In the genomic region with DNA sequence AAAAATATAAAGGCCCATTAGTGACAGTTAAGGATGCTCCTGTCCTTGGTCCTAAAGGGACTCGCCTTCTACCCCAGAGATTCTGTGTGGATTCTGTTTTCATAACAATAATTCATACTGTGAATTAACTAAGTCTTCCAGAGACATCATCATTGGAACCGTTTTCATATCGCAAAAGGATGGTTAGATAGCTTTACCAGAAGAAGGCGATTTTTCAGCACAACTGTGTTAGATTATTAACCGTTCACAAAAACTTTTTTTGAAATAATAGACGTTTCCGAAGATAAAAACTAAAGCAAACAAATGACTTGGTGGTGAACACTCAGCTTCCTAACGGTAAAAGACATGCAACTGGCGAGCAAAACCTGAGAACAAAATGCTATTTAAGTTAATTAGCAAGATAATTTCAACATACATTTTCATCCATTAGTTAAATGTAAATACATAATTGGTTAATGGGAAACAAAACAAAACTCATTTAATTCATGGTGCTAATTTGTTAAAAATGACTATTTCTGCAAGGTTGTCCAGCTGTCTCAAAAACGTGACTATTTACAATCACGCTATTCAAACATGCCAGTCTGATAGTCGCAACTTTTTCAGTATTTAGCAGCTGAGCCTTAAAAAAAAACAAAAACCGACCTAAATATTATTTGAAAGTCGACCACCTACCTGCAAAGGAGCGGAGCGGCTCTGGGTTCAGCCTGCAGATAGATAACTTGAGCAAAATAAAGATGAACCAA, we compare ENCODE assay signal across 1 mouse cellular context.
TF ChIP-seq lines count a peak whose summit lies in the region.

No protein-coding gene starts in this region.

TF ChIP-seq in MEL, 35 proteins besides CTCF, POLR2A, EP300 and RAD21 (continued from another document):
- no peak for TF ChIP-seq POLR2AphosphoS2 (IDR thresholded peaks at IDR 0.05; ENCODE audit: low read length)
- TF ChIP-seq GATA1 (IDR thresholded peaks at IDR 0.05; ENCODE audit: low read depth, low read length): peak; percentile 38
- TF ChIP-seq CHD1 (IDR thresholded peaks at IDR 0.05; ENCODE audit: low read depth, low read length): peak; percentile 78
- no peak for TF ChIP-seq MAFK (IDR thresholded peaks at IDR 0.05; ENCODE audit: borderline replicate concordance, low read depth, low read length)
- TF ChIP-seq CHD2 (IDR thresholded peaks at IDR 0.05; ENCODE audit: low read length): no peak
- no peak for TF ChIP-seq ELF1 (IDR thresholded peaks at IDR 0.05; ENCODE audit: low read depth, low read length)
- TF ChIP-seq MXI1 (IDR thresholded peaks at IDR 0.05; ENCODE audit: low read depth, low read length): peak; percentile 45; the same call in 1 of the 2 replicates
- TF ChIP-seq NELFE (IDR thresholded peaks at IDR 0.05; ENCODE audit: low read depth, low read length): 0 out of 2 replicates have a peak, but pooled peaks have one; percentile 11
- 0 out of 2 replicates have a peak, but pooled peaks have one; percentile 20 for TF ChIP-seq TCF12 (IDR thresholded peaks at IDR 0.05; ENCODE audit: low read depth, low read length)
- TF ChIP-seq USF1 (IDR thresholded peaks at IDR 0.05; ENCODE audit: low read depth, low read length): no peak
- TF ChIP-seq MYC (IDR thresholded peaks at IDR 0.05; ENCODE audit: low read depth, low read length): peak; percentile 23; the same call in 1 of the 2 replicates
